Mouse (Mus musculus): Measurements from ENCODE around the gene AU041133. TPM values are rescaled to one million over a fixed set of nuclear protein-coding genes. Genes with fewer than 3 reads are reported as not detected.
"Not testable (repeated sequence)": the region's sequence is repeated elsewhere in the genome, so short reads cannot be mapped to it uniquely, and the experiment has no call there.

Gene AU041133
- total RNA-seq (2021) = 1 to 10 TPM; 2.0 to 2.7 TPM
- long read RNA-seq, experiment 1, partial matches to known transcripts = 0 of 3 reads
- long read RNA-seq, experiment 1, other reads (novel, unspliced or antisense) = 1 of 3 reads
- long read RNA-seq, experiment 2 = 0 reads

DNA sequence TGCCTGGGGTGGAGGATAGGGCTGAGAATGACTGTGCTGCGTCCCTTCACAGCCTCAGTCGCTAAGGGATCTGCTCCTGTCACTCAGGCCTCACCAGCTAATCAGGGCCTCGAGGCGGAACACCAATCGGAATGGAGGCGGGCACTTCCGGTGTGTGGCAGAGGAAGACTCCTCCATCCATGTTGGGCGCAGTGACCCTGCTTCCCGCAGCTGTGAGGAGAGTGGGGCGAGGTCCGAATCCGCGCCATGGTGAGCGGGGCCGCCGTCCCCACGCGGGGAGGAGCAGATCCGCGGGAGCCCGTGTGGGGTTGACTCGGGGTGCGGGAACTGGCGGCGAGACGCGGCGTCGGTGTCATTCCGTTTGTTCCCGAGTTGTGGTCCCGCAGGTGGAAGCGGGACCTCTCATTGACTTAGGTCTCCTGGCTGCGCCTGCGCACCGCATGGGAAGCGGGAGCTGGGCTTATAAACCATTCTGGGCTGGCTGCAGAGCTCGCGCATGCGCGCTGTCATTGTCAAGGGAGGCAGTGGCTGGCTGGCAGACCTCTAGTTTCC is at the start of gene AU041133:
TSS of gene AU041133 (plus strand) at position 164 of the 552 bp plus-strand sequence.
- peak; percentile 84 to 92 for DNase-seq

DNA sequence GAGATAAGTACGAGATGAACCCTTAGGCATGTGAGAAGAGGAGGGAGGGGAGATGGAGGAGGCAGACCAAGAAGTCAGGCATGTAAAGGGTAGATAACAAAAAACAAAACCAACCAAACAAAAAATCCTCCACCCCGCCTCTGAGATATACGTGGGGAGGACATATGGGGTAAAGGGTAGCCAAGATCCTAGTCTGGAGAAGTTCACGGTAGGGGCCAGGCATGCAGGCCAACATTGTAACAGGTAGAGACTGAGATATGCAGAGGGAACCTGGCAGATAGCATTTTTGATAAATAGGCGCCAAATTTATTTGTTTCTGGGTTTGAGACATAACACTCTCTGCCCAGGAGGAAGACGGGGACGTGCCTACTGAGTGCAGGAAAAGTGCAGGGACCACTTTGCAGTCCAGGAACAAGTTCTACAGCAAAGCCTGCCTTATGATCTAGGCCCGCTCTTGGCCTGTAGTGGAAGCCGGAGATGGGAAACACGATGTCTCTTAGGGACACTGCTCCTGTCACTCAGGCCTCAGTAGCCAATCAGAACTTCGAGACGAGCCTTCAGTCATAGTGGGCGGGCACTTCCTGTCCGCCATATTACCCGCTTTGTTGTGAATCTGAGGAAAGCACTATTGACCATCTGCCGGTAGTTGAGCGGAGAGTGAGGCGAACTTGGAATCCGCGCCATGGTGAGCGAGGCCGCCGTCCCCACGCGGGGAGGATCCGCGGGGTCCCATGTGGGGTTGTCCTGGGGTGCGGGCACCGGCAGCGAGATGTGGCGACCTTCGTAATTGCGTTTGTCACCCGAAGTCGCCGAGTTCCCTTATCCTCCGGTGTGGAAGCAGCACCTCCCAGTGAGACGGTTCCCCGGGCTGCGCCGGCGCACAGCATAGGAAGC is 44.8 kb upstream of the AU041133 start, which contains the start of gene BC024063:
TSS of gene BC024063 (plus strand) at position 626 of the 894 bp plus-strand sequence.
- DNase-seq = peak; percentile 73 to 75

DNA sequence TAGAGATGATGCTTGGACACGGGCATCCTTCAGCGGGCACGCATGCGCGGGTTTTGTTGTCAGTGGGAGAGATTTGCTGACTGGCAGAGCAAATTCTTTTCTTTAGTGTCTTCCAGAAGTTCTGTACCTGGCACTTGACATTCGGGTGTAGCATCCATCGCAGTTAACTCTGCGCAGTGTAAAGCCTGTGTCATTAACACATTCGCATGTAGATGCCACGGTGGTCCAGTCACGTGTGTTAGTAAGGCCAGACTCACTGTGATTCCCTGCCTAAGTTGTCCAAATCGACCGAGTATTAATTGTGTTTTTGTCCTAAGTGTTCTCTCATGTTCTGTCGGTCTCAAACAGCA is 44.2 kb upstream of the AU041133 start:
- DNase-seq = not testable (repeated sequence)

DNA sequence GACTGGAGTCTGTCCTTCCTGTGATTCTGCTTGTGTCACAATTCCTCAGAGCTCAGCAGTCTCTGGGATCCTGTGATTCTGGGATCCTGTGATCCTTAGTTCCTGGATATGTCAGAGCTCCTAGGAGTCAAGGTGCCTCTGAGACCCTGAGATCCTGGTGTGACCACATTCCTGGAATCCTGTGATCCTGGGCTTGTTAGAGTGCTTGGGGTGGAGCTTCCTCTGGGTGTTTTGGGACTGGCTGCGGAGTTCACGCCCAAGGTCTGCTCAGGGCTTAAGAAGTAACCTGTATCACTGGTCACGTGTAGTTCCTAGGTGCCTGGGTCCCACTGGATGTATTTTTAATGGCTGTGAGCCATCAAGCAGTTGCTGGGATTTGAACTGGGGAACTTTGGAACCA is 10.6 kb upstream of the AU041133 start:
- no peak for DNase-seq

DNA sequence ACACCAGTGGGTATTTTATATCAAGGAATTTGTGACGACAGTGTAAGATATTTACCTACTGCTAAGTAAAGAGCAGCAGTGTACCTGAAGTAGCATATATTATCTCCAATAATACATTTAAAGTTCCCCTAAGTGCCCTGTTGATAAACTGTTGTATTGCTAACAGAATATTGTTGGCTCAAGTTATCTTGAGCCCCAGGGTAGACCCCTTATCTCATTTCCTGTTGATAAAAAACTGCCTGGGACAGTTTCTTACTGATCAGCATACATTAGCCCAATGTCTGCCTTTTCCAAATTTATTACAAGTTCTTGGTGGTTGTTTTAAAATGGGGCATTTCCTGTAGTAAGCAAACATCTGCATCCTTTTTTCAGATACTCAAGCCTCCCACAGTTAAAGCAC is 17.5 kb downstream of the AU041133 start:
- DNase-seq = no peak

DNA sequence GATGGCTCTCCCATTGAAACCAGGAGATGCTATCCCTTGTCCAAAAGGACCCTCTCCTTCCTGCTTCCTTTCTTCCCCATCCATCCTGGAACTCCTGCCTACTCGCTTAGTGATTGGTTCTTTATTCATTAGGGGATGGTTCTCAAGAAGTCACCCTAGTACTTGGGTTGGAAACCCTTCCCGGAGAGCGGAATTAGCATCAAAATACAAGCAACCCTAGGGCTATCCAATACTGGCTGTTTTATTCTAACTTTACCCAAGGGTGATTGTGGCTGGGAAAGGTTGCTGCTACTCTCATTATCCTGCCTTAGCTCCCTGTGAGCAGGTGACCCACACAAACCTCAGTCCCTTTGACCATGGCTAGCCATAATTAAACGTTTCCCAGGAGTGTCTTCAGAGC is 19.8 kb downstream of the AU041133 start:
- DNase-seq = no peak

DNA sequence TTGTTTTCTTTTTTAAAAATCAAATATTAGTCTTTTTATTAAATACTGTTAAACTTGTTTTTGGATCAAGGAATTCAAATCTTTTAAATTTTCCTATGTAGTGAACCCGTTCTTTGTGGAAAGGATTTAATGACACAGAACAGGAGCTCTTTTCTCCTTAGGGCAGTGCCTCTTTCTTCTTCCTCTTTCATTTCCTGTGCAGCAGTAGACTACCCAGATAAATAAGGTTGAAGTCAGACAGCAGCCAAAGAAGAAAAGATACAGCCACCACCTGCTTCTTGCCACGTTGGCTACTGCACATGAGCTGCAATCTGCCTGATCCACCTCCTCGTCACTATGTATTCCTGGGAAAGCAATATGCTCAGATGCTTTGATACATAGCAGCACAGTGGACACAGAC is 40.0 kb downstream of the AU041133 start:
- no peak for DNase-seq

DNA sequence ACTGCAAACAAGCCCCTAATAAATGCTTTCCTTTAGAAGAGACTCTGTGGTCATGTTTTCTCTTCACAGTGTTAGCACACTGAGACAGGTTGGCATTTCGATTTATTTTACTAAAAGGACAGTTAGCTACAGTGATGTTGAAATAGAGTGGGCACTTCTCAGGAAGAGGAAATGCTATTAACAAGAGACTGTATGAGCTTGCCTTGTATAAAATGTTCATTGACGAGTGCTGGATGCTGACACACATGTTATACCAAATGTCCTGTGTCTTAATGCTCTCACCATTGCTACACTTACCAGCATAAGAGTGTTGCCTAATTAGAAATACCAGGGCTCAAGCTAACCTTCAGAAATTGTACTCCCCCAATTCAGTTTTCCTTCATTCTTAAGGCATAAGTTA is 42.0 kb downstream of the AU041133 start:
- DNase-seq = no peak

DNA sequence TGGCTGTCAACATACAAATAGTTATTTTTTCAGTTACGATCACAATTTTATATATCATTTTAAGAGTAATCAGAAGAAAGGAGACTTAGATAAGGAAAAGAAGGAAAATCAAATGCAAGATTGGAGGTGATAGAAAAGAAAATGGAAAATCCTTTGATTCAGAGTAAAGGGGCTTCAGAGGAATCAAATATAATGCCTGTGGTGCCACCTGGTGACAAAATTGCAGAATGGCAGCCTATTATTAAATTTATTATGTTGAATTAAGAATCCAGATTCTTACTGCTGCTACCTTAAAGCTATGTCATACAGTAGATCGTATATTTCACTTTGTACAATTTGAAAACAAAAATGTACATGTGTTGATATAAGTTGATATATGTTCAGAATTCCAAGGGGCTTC is 43.0 kb downstream of the AU041133 start:
- peak; percentile 2 to 20 for DNase-seq

DNA sequence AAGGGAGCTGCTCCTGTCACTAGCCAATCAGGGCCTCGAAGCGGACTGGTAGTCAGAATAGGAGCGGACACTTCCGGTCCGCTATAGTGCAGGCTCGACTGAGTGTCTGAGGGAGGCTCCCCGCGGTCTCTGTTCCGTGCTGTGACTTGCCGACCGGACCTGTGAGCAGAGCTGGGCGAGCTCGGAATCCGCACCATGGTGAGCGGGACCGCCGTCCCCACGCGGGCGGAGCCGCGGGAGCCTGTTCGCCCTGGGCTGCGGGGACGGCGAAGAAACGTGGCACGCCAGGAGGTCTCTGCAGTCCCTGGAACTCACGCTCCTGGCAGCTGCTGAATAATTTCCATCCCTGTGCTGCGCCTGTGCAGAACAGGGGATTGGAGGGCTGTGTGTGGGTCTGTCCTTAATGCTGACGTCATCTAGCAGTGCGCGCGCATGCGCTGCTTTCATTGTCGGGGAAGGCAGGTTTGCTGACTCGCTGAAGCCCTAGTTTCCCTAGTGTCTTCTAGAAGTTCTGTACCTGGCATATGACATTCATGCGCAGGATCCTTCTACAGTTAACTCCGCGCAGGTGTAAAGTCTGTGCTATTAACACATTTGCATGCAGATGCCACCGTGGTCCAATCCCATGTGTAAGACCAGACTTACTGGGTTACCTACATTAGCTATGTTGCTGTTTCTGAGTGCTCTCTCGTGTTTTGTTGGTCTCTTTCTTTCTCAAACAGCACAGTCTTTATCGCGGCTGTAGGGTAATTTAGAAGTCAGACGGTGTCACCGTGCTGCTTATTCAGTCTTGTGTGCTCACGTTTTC is 50.6 kb downstream of the AU041133 start:
- peak; percentile 83 to 89 for DNase-seq

Other genes with a start within 250 kb of the AU041133 start
- 1 to 10 TPM in 1 of 2 experiments, under 1 TPM in 1; 0.74 to 1.0 TPM for gene Zfp781, start 197.5 kb upstream of the AU041133 start, total RNA-seq (2021)
- gene Zfp873, start 79.9 kb upstream of the AU041133 start, total RNA-seq (2021) = 1 to 10 TPM; 4.6 to 4.8 TPM
- gene BC024063, start 44.7 kb upstream of the AU041133 start, total RNA-seq (2021) = 1 to 10 TPM; 2.2 to 3.0 TPM
- 1 to 10 TPM; 5.2 to 6.5 TPM for gene Zfp938, start 113.3 kb downstream of the AU041133 start, total RNA-seq (2021)
- gene 4932415D10Rik, start 188.6 kb downstream of the AU041133 start, total RNA-seq (2021) = not detected
- gene Gm4924, start 226.2 kb downstream of the AU041133 start, total RNA-seq (2021) = 1 to 10 TPM; 1.7 to 1.9 TPM

Data from heart, adult 18-20 months (tissue).